29 mouse cellular contexts compared by ENCODE assay signal in the genomic region with DNA sequence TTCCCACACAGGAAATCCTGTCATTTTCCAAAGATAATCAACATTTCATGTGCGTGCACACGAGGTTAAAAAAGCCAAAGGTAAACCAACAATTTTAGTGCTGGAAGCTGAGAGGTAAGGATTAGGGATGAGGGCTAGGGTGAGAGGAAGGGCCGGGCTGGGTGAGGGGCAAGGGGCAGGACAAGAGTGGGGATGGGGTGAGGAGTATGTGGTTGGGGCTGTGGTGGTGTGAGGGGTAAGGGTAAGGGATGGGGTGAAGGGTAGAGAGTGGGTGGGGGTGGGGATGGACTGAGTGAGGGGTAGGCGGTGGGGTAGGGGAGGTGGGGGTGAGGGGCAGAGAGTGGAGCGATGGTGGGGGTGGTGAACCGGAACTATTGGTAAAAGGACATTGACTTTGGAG. TPM values are rescaled to one million over a fixed set of nuclear protein-coding genes. Genes with fewer than 3 reads are reported as not detected.
DNase-seq lines count a peak whose midpoint lies in the region; ATAC-seq and TF ChIP-seq lines count a peak whose summit lies in the region.
"Had no signal": no experiment of that assay in that cellular context is flagged by ENCODE, and none has a peak within 500 bp of the region (broad histone marks: within the 10 kb centered on the region; RNA-seq: fewer than 3 reads in every experiment).

No protein-coding gene starts in this region.

- H3K4me2 ChIP-seq in kidney, embryonic 14.5 days (replicated peaks; ENCODE audit: low read depth, low read length): no peak overlapping the region
- H3K4me2 ChIP-seq in midbrain, embryonic 11.5 days: no peak overlapping the region
- H3K4me2 ChIP-seq in hindbrain, postnatal 0 days (ENCODE audit: low read depth, low read length): no peak overlapping the region
- no peak overlapping the region for H3K4me2 ChIP-seq in midbrain, postnatal 0 days (ENCODE audit: low read depth, low read length, poor library complexity, severe bottlenecking)
- H3K4me2 ChIP-seq: heart, embryonic 12.5 days; stomach, embryonic 15.5 days had no signal

- H3K9ac ChIP-seq in kidney, embryonic 14.5 days (ENCODE audit: low read depth, low read length): no peak overlapping the region
- no peak overlapping the region for H3K9ac ChIP-seq in midbrain, embryonic 11.5 days (ENCODE audit: low read length)
- no peak overlapping the region for H3K9ac ChIP-seq in hindbrain, postnatal 0 days (replicated peaks; ENCODE audit: low read length)
- H3K9ac ChIP-seq in midbrain, postnatal 0 days (replicated peaks; ENCODE audit: low read length, poor library complexity, severe bottlenecking): no peak overlapping the region
- H3K9ac ChIP-seq: heart, embryonic 12.5 days; stomach, embryonic 15.5 days had no signal

- H3K27me3 ChIP-seq in kidney, embryonic 14.5 days (ENCODE audit: control insufficient read depth, insufficient read depth, low read length): no peaks in the 10 kb centered on the region
- H3K27me3 ChIP-seq in midbrain, embryonic 11.5 days (ENCODE audit: control insufficient read depth, insufficient read depth, low read length): no peaks in the 10 kb centered on the region
- H3K27me3 ChIP-seq in midbrain, embryonic 10.5 days (ENCODE audit: low read depth, poor library complexity, severe bottlenecking): no peaks in the 10 kb centered on the region
- H3K27me3 ChIP-seq in hindbrain, postnatal 0 days (ENCODE audit: insufficient read depth, low read length): no peaks in the 10 kb centered on the region
- no peaks in the 10 kb centered on the region for H3K27me3 ChIP-seq in midbrain, postnatal 0 days (ENCODE audit: insufficient read depth, low read length)
- H3K27me3 ChIP-seq: heart, embryonic 12.5 days; stomach, embryonic 15.5 days had no signal

- no peak overlapping the region for H3K4me3 ChIP-seq in kidney, embryonic 14.5 days (ENCODE audit: low read length)
- no peak overlapping the region for H3K4me3 ChIP-seq in midbrain, embryonic 11.5 days (ENCODE audit: low read depth, low read length)
- no peak overlapping the region for H3K4me3 ChIP-seq in midbrain, embryonic 10.5 days
- H3K4me3 ChIP-seq in hindbrain, postnatal 0 days (ENCODE audit: low read length): no peak overlapping the region
- H3K4me3 ChIP-seq in midbrain, postnatal 0 days (ENCODE audit: low read depth, low read length): no peak overlapping the region
- H3K4me3 ChIP-seq: heart, embryonic 12.5 days; layer of hippocampus, adult 2 months; stomach, embryonic 15.5 days had no signal

- no peaks in the 10 kb centered on the region for H3K9me3 ChIP-seq in kidney, embryonic 14.5 days (ENCODE audit: control insufficient read depth, low read length)
- no peaks in the 10 kb centered on the region for H3K9me3 ChIP-seq in midbrain, embryonic 11.5 days (ENCODE audit: control insufficient read depth, low read length)
- H3K9me3 ChIP-seq in midbrain, embryonic 10.5 days (replicated peaks): no peaks in the 10 kb centered on the region
- no peaks in the 10 kb centered on the region for H3K9me3 ChIP-seq in hindbrain, postnatal 0 days (ENCODE audit: low read length)
- no peaks in the 10 kb centered on the region for H3K9me3 ChIP-seq in midbrain, postnatal 0 days (ENCODE audit: low read length)
- H3K9me3 ChIP-seq: heart, embryonic 12.5 days; stomach, embryonic 15.5 days had no signal

- DNase-seq in kidney, adult 18-20 months: no peak
- no peak for DNase-seq in midbrain, embryonic 11.5 days (ENCODE audit: low spot score, missing footprints)
- DNase-seq in midbrain, embryonic 10.5 days (ENCODE audit: low spot score): no peak
- no peak for DNase-seq in hindbrain, postnatal 0 days (ENCODE audit: low spot score)
- no peak for DNase-seq in midbrain, postnatal 0 days (ENCODE audit: low spot score)
- no peak for DNase-seq in adrenal gland, postnatal 25 days
- DNase-seq in spleen, postnatal 10 days (ENCODE audit: low spot score in 2 of 2): no peak
- DNase-seq: adrenal gland, postnatal 10 days; cerebellum, adult 9-11 months; kidney, postnatal 10 days; lung, adult 18-20 months; right cerebral cortex, postnatal 14 days; thymus, adult 18-20 months had no signal

- WGBS in kidney, embryonic 14.5 days: 71% methylated on average over 6 of the region's 6 CpGs
- 83% methylated on average over 6 of the region's 6 CpGs for WGBS in midbrain, embryonic 11.5 days
- 81% methylated on average over 6 of the region's 6 CpGs for WGBS in midbrain, embryonic 10.5 days
- WGBS in hindbrain, postnatal 0 days: 85% methylated on average over 6 of the region's 6 CpGs
- 79% methylated on average over 6 of the region's 6 CpGs for WGBS in midbrain, postnatal 0 days

- H3K4me1 ChIP-seq in kidney, embryonic 14.5 days (ENCODE audit: control insufficient read depth, insufficient read depth, low read length): no peaks in the 10 kb centered on the region
- no peaks in the 10 kb centered on the region for H3K4me1 ChIP-seq in midbrain, embryonic 11.5 days (ENCODE audit: control insufficient read depth, insufficient read depth, low read length)
- H3K4me1 ChIP-seq in midbrain, embryonic 10.5 days: no peaks in the 10 kb centered on the region
- H3K4me1 ChIP-seq in hindbrain, postnatal 0 days (ENCODE audit: insufficient read depth, low read length): no peaks in the 10 kb centered on the region
- H3K4me1 ChIP-seq in midbrain, postnatal 0 days (ENCODE audit: insufficient read depth, low read length): no peaks in the 10 kb centered on the region
- H3K4me1 ChIP-seq: heart, embryonic 12.5 days; stomach, embryonic 15.5 days had no signal

- H3K27ac ChIP-seq in kidney, embryonic 14.5 days (ENCODE audit: low read depth, low read length): no peak overlapping the region
- H3K27ac ChIP-seq in midbrain, embryonic 11.5 days (ENCODE audit: low read depth, low read length): no peak overlapping the region
- H3K27ac ChIP-seq in midbrain, embryonic 10.5 days (replicated peaks): no peak overlapping the region
- no peak overlapping the region for H3K27ac ChIP-seq in hindbrain, postnatal 0 days
- no peak overlapping the region for H3K27ac ChIP-seq in midbrain, postnatal 0 days (ENCODE audit: low read depth, low read length)
- H3K27ac ChIP-seq: layer of hippocampus, adult 2 months; macrophage; stomach, embryonic 15.5 days had no signal

- no peaks in the 10 kb centered on the region for H3K36me3 ChIP-seq in kidney, embryonic 14.5 days (ENCODE audit: control insufficient read depth, insufficient read depth, low read length)
- no peaks in the 10 kb centered on the region for H3K36me3 ChIP-seq in midbrain, embryonic 11.5 days (ENCODE audit: control insufficient read depth, insufficient read depth, low read length)
- no peaks in the 10 kb centered on the region for H3K36me3 ChIP-seq in midbrain, embryonic 10.5 days
- no peaks in the 10 kb centered on the region for H3K36me3 ChIP-seq in hindbrain, postnatal 0 days (ENCODE audit: insufficient read depth, low read length)
- H3K36me3 ChIP-seq in midbrain, postnatal 0 days (ENCODE audit: insufficient read depth, low read length): no peaks in the 10 kb centered on the region
- H3K36me3 ChIP-seq: heart, embryonic 12.5 days; stomach, embryonic 15.5 days had no signal

- no peak for TF ChIP-seq CTCF in hindbrain, postnatal 0 days (IDR thresholded peaks at IDR 0.05; ENCODE audit: low read depth)
- no peak for TF ChIP-seq CTCF in midbrain, postnatal 0 days (IDR thresholded peaks at IDR 0.05)

- ATAC-seq in kidney, embryonic 14.5 days (ENCODE audit: low FRiP score, low TSS enrichment): peak; percentile 68; the same call in 1 of the 2 replicates
- ATAC-seq in midbrain, embryonic 11.5 days (ENCODE audit: low FRiP score): peak; percentile 61
- 0 out of 2 replicates have a peak, but pooled peaks have one; percentile 18 for ATAC-seq in hindbrain, postnatal 0 days
- peak; percentile 66; the same call in 1 of the 2 replicates for ATAC-seq in midbrain, postnatal 0 days (ENCODE audit: low FRiP score)
- ATAC-seq: inflammation-experienced regulatory T-cells, adult 6 months; Patski had no signal

RNA-seq across cellular contexts. Expression of a gene that starts 3.4 kb away (rescaled TPM):
- 2.5 and 4.7 TPM in 2 replicates for polyA plus RNA-seq in kidney, embryonic 14.5 days (2014; fragmentation: Nextera tagmentation; extraction: Ambion mirVana)
- 10.5 and 11.3 TPM in 2 replicates for polyA plus RNA-seq in midbrain, embryonic 11.5 days (2014; fragmentation: Nextera tagmentation; extraction: Ambion mirVana)
- 12.0 and 20.7 TPM in 2 replicates for polyA plus RNA-seq in midbrain, embryonic 10.5 days (2016; fragmentation: Nextera tagmentation; extraction: Ambion mirVana)
- under 0.01 TPM in 1 of 2 replicates, not detected in the other for total RNA-seq in hindbrain, postnatal 0 days (2014; rRNA removed)
- polyA plus RNA-seq in hindbrain, postnatal 0 days (2015; fragmentation: Nextera tagmentation; extraction: Ambion mirVana): 0.38 and 0.47 TPM in 2 replicates
- not detected in 2 replicates for total RNA-seq in midbrain, postnatal 0 days (2014; rRNA removed)
- 0.46 and 0.61 TPM in 2 replicates for polyA plus RNA-seq in midbrain, postnatal 0 days (2015; fragmentation: Nextera tagmentation; extraction: Ambion mirVana)
- 0.39 and 0.43 TPM in 2 replicates for total RNA-seq in adrenal gland, postnatal 25 days (2021)
- total RNA-seq: gastrocnemius, adult 8-10 months; layer of hippocampus, adult 2 months had no signal
- polyA plus RNA-seq: frontal cortex, adult 2 months; Patski had no signal

RNA-seq across cellular contexts. Expression of a gene that starts 8.1 kb away (rescaled TPM):
- polyA plus RNA-seq in kidney, embryonic 14.5 days (2014; fragmentation: Nextera tagmentation; extraction: Ambion mirVana): not detected in 2 replicates
- not detected in 2 replicates for polyA plus RNA-seq in midbrain, embryonic 11.5 days (2014; fragmentation: Nextera tagmentation; extraction: Ambion mirVana)
- polyA plus RNA-seq in midbrain, embryonic 10.5 days (2016; fragmentation: Nextera tagmentation; extraction: Ambion mirVana): not detected in 2 replicates
- total RNA-seq in hindbrain, postnatal 0 days (2014; rRNA removed): 0.29 and 0.42 TPM in 2 replicates
- 0.49 TPM in 2 replicates for polyA plus RNA-seq in hindbrain, postnatal 0 days (2015; fragmentation: Nextera tagmentation; extraction: Ambion mirVana)
- not detected in 2 replicates for total RNA-seq in midbrain, postnatal 0 days (2014; rRNA removed)
- 0.23 and 0.37 TPM in 2 replicates for polyA plus RNA-seq in midbrain, postnatal 0 days (2015; fragmentation: Nextera tagmentation; extraction: Ambion mirVana)
- not detected in 2 replicates for total RNA-seq in adrenal gland, postnatal 25 days (2021)
- total RNA-seq: adrenal gland, postnatal 10 days; gastrocnemius, adult 8-10 months; granulocyte monocyte progenitor cell, adult 5-6 weeks; layer of hippocampus, adult 2 months; left cerebral cortex, adult 18-20 months; left cerebral cortex, postnatal 36 days; liver, adult 2 months had no signal
- polyA plus RNA-seq: embryonic facial prominence, embryonic 11.5 days; inflammation-experienced regulatory T-cells, adult 6 months; liver, adult 2 months; macrophage; Patski; spleen, adult 2 months; stomach, embryonic 15.5 days had no signal

RNA-seq across cellular contexts. Expression of a gene that starts 14.9 kb away (rescaled TPM):
- 0.41 and 0.45 TPM in 2 replicates for polyA plus RNA-seq in kidney, embryonic 14.5 days (2014; fragmentation: Nextera tagmentation; extraction: Ambion mirVana)
- polyA plus RNA-seq in midbrain, embryonic 11.5 days (2014; fragmentation: Nextera tagmentation; extraction: Ambion mirVana): 0.23 and 0.26 TPM in 2 replicates
- polyA plus RNA-seq in midbrain, embryonic 10.5 days (2016; fragmentation: Nextera tagmentation; extraction: Ambion mirVana): 0.11 and 0.21 TPM in 2 replicates
- not detected in 2 replicates for total RNA-seq in hindbrain, postnatal 0 days (2014; rRNA removed)
- 0.04 and 0.14 TPM in 2 replicates for polyA plus RNA-seq in hindbrain, postnatal 0 days (2015; fragmentation: Nextera tagmentation; extraction: Ambion mirVana)
- total RNA-seq in midbrain, postnatal 0 days (2014; rRNA removed): not detected in 2 replicates
- polyA plus RNA-seq in midbrain, postnatal 0 days (2015; fragmentation: Nextera tagmentation; extraction: Ambion mirVana): 0.07 and 0.44 TPM in 2 replicates
- total RNA-seq in adrenal gland, postnatal 25 days (2021): 0.30 TPM in 1 of 2 replicates, not detected in the other
- total RNA-seq: gastrocnemius, adult 8-10 months; granulocyte monocyte progenitor cell, adult 5-6 weeks; layer of hippocampus, adult 2 months; left cerebral cortex, adult 18-20 months; left cerebral cortex, postnatal 36 days had no signal
- polyA plus RNA-seq: cortical plate, adult 2 months; frontal cortex, adult 2 months; inflammation-experienced regulatory T-cells, adult 6 months; Patski had no signal

RNA-seq across cellular contexts. Expression of a gene that starts 51.2 kb away (rescaled TPM):
- 0.50 and 0.85 TPM in 2 replicates for polyA plus RNA-seq in kidney, embryonic 14.5 days (2014; fragmentation: Nextera tagmentation; extraction: Ambion mirVana)
- 0.10 and 0.30 TPM in 2 replicates for polyA plus RNA-seq in midbrain, embryonic 11.5 days (2014; fragmentation: Nextera tagmentation; extraction: Ambion mirVana)
- 0.09 and 0.26 TPM in 2 replicates for polyA plus RNA-seq in midbrain, embryonic 10.5 days (2016; fragmentation: Nextera tagmentation; extraction: Ambion mirVana)
- not detected in 2 replicates for total RNA-seq in hindbrain, postnatal 0 days (2014; rRNA removed)
- polyA plus RNA-seq in hindbrain, postnatal 0 days (2015; fragmentation: Nextera tagmentation; extraction: Ambion mirVana): 0.33 and 0.52 TPM in 2 replicates
- total RNA-seq in midbrain, postnatal 0 days (2014; rRNA removed): 0.33 TPM in 1 of 2 replicates, not detected in the other
- 0.29 and 0.49 TPM in 2 replicates for polyA plus RNA-seq in midbrain, postnatal 0 days (2015; fragmentation: Nextera tagmentation; extraction: Ambion mirVana)
- total RNA-seq in adrenal gland, postnatal 25 days (2021): 0.46 and 0.90 TPM in 2 replicates
- total RNA-seq: layer of hippocampus, adult 2 months had no signal

RNA-seq across cellular contexts. Expression of a gene that starts 58.1 kb away (rescaled TPM):
- polyA plus RNA-seq in kidney, embryonic 14.5 days (2014; fragmentation: Nextera tagmentation; extraction: Ambion mirVana): 5.8 and 6.2 TPM in 2 replicates
- 1.2 and 1.3 TPM in 2 replicates for polyA plus RNA-seq in midbrain, embryonic 11.5 days (2014; fragmentation: Nextera tagmentation; extraction: Ambion mirVana)
- 0.42 and 0.68 TPM in 2 replicates for polyA plus RNA-seq in midbrain, embryonic 10.5 days (2016; fragmentation: Nextera tagmentation; extraction: Ambion mirVana)
- 0.86 and 5.2 TPM in 2 replicates for total RNA-seq in hindbrain, postnatal 0 days (2014; rRNA removed)
- 2.4 and 3.4 TPM in 2 replicates for polyA plus RNA-seq in hindbrain, postnatal 0 days (2015; fragmentation: Nextera tagmentation; extraction: Ambion mirVana)
- total RNA-seq in midbrain, postnatal 0 days (2014; rRNA removed): 1.9 and 5.6 TPM in 2 replicates
- polyA plus RNA-seq in midbrain, postnatal 0 days (2015; fragmentation: Nextera tagmentation; extraction: Ambion mirVana): 2.6 and 2.8 TPM in 2 replicates
- 4.8 and 6.5 TPM in 2 replicates for total RNA-seq in adrenal gland, postnatal 25 days (2021)
- total RNA-seq: granulocyte monocyte progenitor cell, adult 5-6 weeks had no signal
- polyA plus RNA-seq: inflammation-experienced regulatory T-cells, adult 6 months; Patski had no signal

Comparison
In these comparisons a context has a peak if more than half of its experiments do, and no peak if none do; other contexts are left out.
1. ATAC-seq: peak in every context shown above with its lines; median percentile 68 in kidney, embryonic 14.5 days; 66 in midbrain, postnatal 0 days; 61 in midbrain, embryonic 11.5 days; 18 in hindbrain, postnatal 0 days.